Mouse (Mus musculus) megakaryocyte-erythroid progenitor cell, adult 5-6 weeks (primary cell): Measurements from ENCODE around the gene Zcchc2. TPM values are rescaled to one million over a fixed set of nuclear protein-coding genes. Genes with fewer than 3 reads are reported as not detected.

Source experiments
- ATAC-seq: replicated peaks from 2 replicates; pipeline ENCODE4 v1.8.0; 2016; ENCODE audit warnings: mild to moderate bottlenecking, inconsistent platforms; ENCODE audit not compliant: severe bottlenecking, poor library complexity, low FRiP score, low TSS enrichment
- total RNA-seq, 2 experiments: library from RNA; stranded (forward) in 1 of 2; stranded (reverse) in 1 of 2; fragments of 200-1000, 215-1000 nt in 1 of 2; fragments of >200 nt in 1 of 2; fragmentation: Nextera tagmentation in 1 of 2; gene quantifications; 2 replicates each; pipeline ENCODE4 v1.2.3; 2014 to 2017

The Zcchc2 gene
- total RNA-seq (2014; fragmentation: Nextera tagmentation) (16.8 and 18.3 TPM in 2 replicates), total RNA-seq (2017) (14.2 and 15.4 TPM in 2 replicates)

GRCm38 (mm10) chr1:105990138-105990821, at the start of gene Zcchc2:
TSS of gene Zcchc2 (plus strand) at chr1:105990406.
- peak; percentile 87 for ATAC-seq

GRCm38 (mm10) chr1:105944927-105945580, 45.2 kb upstream of the Zcchc2 start:
- no peak for ATAC-seq

GRCm38 (mm10) chr1:105946581-105947540, 43.3 kb upstream of the Zcchc2 start:
- no peak for ATAC-seq

GRCm38 (mm10) chr1:105948352-105948751, 41.9 kb upstream of the Zcchc2 start:
- ATAC-seq: no peak

GRCm38 (mm10) chr1:105953588-105953987, 36.6 kb upstream of the Zcchc2 start:
- ATAC-seq: no peak

GRCm38 (mm10) chr1:105954047-105954446, 36.2 kb upstream of the Zcchc2 start:
- ATAC-seq: no peak

GRCm38 (mm10) chr1:105956057-105956456, 34.1 kb upstream of the Zcchc2 start:
- no peak for ATAC-seq

- ATAC-seq: no peak
Measured at GRCm38 (mm10) chr1:105961472-105961871, 28.7 kb upstream of the Zcchc2 start.

- ATAC-seq: no peak
Measured at GRCm38 (mm10) chr1:105962084-105962818, 28.0 kb upstream of the Zcchc2 start.

GRCm38 (mm10) chr1:105962852-105963251, 27.4 kb upstream of the Zcchc2 start:
- ATAC-seq: no peak

- ATAC-seq: no peak
Measured at GRCm38 (mm10) chr1:105964514-105964913, 25.7 kb upstream of the Zcchc2 start.

- no peak for ATAC-seq
Measured at GRCm38 (mm10) chr1:105965189-105965588, 25.0 kb upstream of the Zcchc2 start.

GRCm38 (mm10) chr1:105971490-105972170, 18.6 kb upstream of the Zcchc2 start:
- ATAC-seq: peak; percentile 93

GRCm38 (mm10) chr1:105974023-105974422, 16.2 kb upstream of the Zcchc2 start:
- no peak for ATAC-seq

- no peak for ATAC-seq
Measured at GRCm38 (mm10) chr1:105977446-105978094, 12.6 kb upstream of the Zcchc2 start.

GRCm38 (mm10) chr1:105980849-105981610, 9.2 kb upstream of the Zcchc2 start:
- peak; percentile 52; the same call in 1 of the 2 replicates for ATAC-seq
